ENCODE assay signal across 8 mouse cellular contexts in genomic region chr10:84533912-84534671, GRCm38 (mm10). TPM values are rescaled to one million over a fixed set of nuclear protein-coding genes. Genes with fewer than 3 reads are reported as not detected.
DNase-seq lines count a peak whose midpoint lies in the region; ATAC-seq lines count a peak whose summit lies in the region.

TSS of gene Ckap4 (minus strand) at chr10:84534062.

- DNase-seq in right cerebral cortex, adult 18-20 months, result peak; percentile 42
- DNase-seq in right cerebral cortex, postnatal 36 days (ENCODE audit: low spot score in 2 of 2), result no peak
- DNase-seq in embryo, embryonic 10 days (ENCODE audit: low spot score), result peak; percentile 84
- peak; percentile 50 to 70 for DNase-seq in gastrocnemius, postnatal 36 days
- peak; percentile 84 for DNase-seq in limb, embryonic 11.5 days (ENCODE audit: low spot score)
- peak; percentile 49 for DNase-seq in splenic B cell, adult 2 months (ENCODE audit: low read depth, low spot score)

- H3K36me3 ChIP-seq in limb, embryonic 11.5 days (ENCODE audit: control insufficient read depth, insufficient read depth, low read length), result no peaks in the 10 kb centered on the region
- H3K36me3 ChIP-seq in midbrain, embryonic 12.5 days, result 0 out of 2 replicates have a peak, but pooled peaks cover 4% of the 10 kb centered on the region
- no peaks in the 10 kb centered on the region for H3K36me3 ChIP-seq in splenic B cell, adult 2 months (ENCODE audit: control insufficient read depth, insufficient read depth, low read length, poor library complexity, severe bottlenecking)

- peak within 1 kb of the TSS; percentile 96 for H3K9ac ChIP-seq in limb, embryonic 11.5 days (ENCODE audit: low read length)
- peak within 1 kb of the TSS; percentile 98 for H3K9ac ChIP-seq in midbrain, embryonic 12.5 days (replicated peaks)

- intact Hi-C loops in gastrocnemius, postnatal 36 days (cut with DNase I), result loop anchor here (5.0 kb wide), 1 partner anchor 38 kb away; no protein-coding TSS in a partner anchor

- under 1% methylated on average over 43 of the region's 64 CpGs for WGBS in limb, embryonic 11.5 days
- 2% methylated on average over 10 of the region's 64 CpGs for WGBS in midbrain, embryonic 12.5 days

- peak; percentile 67 for ATAC-seq in inflammation-experienced regulatory T-cells, adult 6 months
- peak; percentile 91 for ATAC-seq in limb, embryonic 11.5 days (ENCODE audit: insufficient number of reproducible peaks, low FRiP score, low TSS enrichment, low read depth)
- ATAC-seq in midbrain, embryonic 12.5 days (ENCODE audit: low FRiP score, low read depth), result peak; percentile 88

- no peaks in the 10 kb centered on the region for H3K9me3 ChIP-seq in limb, embryonic 11.5 days (ENCODE audit: control insufficient read depth, low read length)
- H3K9me3 ChIP-seq in midbrain, embryonic 12.5 days, result no peaks in the 10 kb centered on the region

- H3K4me3 ChIP-seq in limb, embryonic 11.5 days (ENCODE audit: low read depth, low read length), result peak within 1 kb of the TSS; percentile 92
- H3K4me3 ChIP-seq in midbrain, embryonic 12.5 days, result peak within 1 kb of the TSS; percentile 91

- peak within 1 kb of the TSS; percentile 80 for H3K4me2 ChIP-seq in limb, embryonic 11.5 days (ENCODE audit: low read depth, severe bottlenecking)
- H3K4me2 ChIP-seq in midbrain, embryonic 12.5 days (replicated peaks), result peak within 1 kb of the TSS; percentile 65

- peak within 1 kb of the TSS; percentile 70 for H3K27ac ChIP-seq in limb, embryonic 11.5 days (replicated peaks; ENCODE audit: low read depth, low read length)
- H3K27ac ChIP-seq in midbrain, embryonic 12.5 days (replicated peaks), result peak within 1 kb of the TSS; percentile 91

- H3K27me3 ChIP-seq in limb, embryonic 11.5 days (ENCODE audit: control insufficient read depth, insufficient read depth, low read length), result no peaks in the 10 kb centered on the region
- no peaks in the 10 kb centered on the region for H3K27me3 ChIP-seq in midbrain, embryonic 12.5 days
- no peaks in the 10 kb centered on the region for H3K27me3 ChIP-seq in splenic B cell, adult 2 months (ENCODE audit: control insufficient read depth, insufficient read depth, low read length, poor library complexity, severe bottlenecking)

- peaks cover 20% of the 10 kb centered on the region for H3K4me1 ChIP-seq in limb, embryonic 11.5 days (ENCODE audit: control insufficient read depth, insufficient read depth, low read length)
- peaks cover 42% of the 10 kb centered on the region for H3K4me1 ChIP-seq in midbrain, embryonic 12.5 days

RNA-seq across cellular contexts. Expression of gene Ckap4, which starts in this region (rescaled TPM):
- 10 to 100 TPM; 12.7 to 13.8 TPM for total RNA-seq in gastrocnemius, postnatal 36 days (2021)
- polyA plus RNA-seq in inflammation-experienced regulatory T-cells, adult 6 months (2017; shearing (Covaris generic)), result under 1 TPM in 2 of 3 experiments, not detected in 1; 0.26 to 0.36 TPM
- 75.8 and 87.6 TPM in 2 replicates for polyA plus RNA-seq in limb, embryonic 11.5 days (2014; fragmentation: Nextera tagmentation; extraction: Ambion mirVana)
- 105 and 109 TPM in 2 replicates for polyA plus RNA-seq in midbrain, embryonic 12.5 days (2016; fragmentation: Nextera tagmentation; extraction: Ambion mirVana)

Comparison
In these comparisons a context has a peak if more than half of its experiments do, and no peak if none do; other contexts are left out.
1. RNA of gene Ckap4 (polyA plus RNA-seq): 105 to 109 TPM in midbrain, embryonic 12.5 days and 75.8 to 87.6 TPM in limb, embryonic 11.5 days; 0.26 to 0.36 TPM in inflammation-experienced regulatory T-cells, adult 6 months; every median in the first group is over 10 times any median in the second.
2. DNase-seq: peak in right cerebral cortex, adult 18-20 months (single experiment), embryo, embryonic 10 days (single experiment), gastrocnemius, postnatal 36 days (2 of 2), limb, embryonic 11.5 days (single experiment) and splenic B cell, adult 2 months (single experiment); none in right cerebral cortex, postnatal 36 days (0 of 2).
3. Peak in ATAC-seq in inflammation-experienced regulatory T-cells, adult 6 months; RNA of the gene not detected or under 1 TPM.
4. Peak in every context shown above with its lines, with median percentiles within 50 percentile points of each other: ATAC-seq.